Mouse (Mus musculus): ENCODE measurements at regions not wholly inside any gene's neighbourhood (a gene's known extent, or its start where the extent isn't known, plus 50 kb on each side); places are given as distances from the start of the nearest gene placed in this dataset.

- Histone ChIP-seq H3K4me1 (ENCODE audit: control insufficient read depth in 1 of 2, insufficient read depth in 2 of 2, low read length in 2 of 2) (no peaks in the 10 kb centered on the region), H3K9me3 (replicated peaks; ENCODE audit: insufficient read depth, low read length) (no peaks in the 10 kb centered on the region), H3K36me3 (ENCODE audit: control insufficient read depth in 1 of 2, insufficient read depth in 2 of 2, low read length in 2 of 2) (no peaks in the 10 kb centered on the region), H3K4me3 (ENCODE audit: control insufficient read depth in 1 of 2, insufficient read depth in 1 of 2, low read depth in 2 of 2, low read length in 2 of 2) (no peak overlapping the region), H3K79me2 (ENCODE audit: control insufficient read depth, insufficient read depth, low read length, poor library complexity) (no peaks in the 10 kb centered on the region), H3K27me3 (ENCODE audit: control insufficient read depth in 1 of 2, insufficient read depth in 2 of 2, low read length in 2 of 2) (peaks cover 2 to 9% of the 10 kb centered on the region in 2 experiments; a peak in 3 of 4 replicates), H3K9ac (ENCODE audit: control insufficient read depth, low read depth, low read length, poor library complexity, severe bottlenecking) (no peak overlapping the region), H3K27ac (ENCODE audit: control insufficient read depth, low read depth, low read length) (no peak overlapping the region)
- TF ChIP-seq POLR2A (IDR thresholded peaks at IDR 0.05; ENCODE audit: control insufficient read depth in 1 of 2, insufficient read depth in 1 of 2, low read depth in 1 of 2, low read length in 2 of 2, poor library complexity in 1 of 2): no peak
- no peak for TF ChIP-seq MXI1 (IDR thresholded peaks at IDR 0.05; ENCODE audit: low read depth, low read length)
- no peak for TF ChIP-seq SIN3A (IDR thresholded peaks at IDR 0.05; ENCODE audit: low read length)
- no peak for TF ChIP-seq TBP (IDR thresholded peaks at IDR 0.05; ENCODE audit: low read depth, low read length)
- TF ChIP-seq EP300 (IDR thresholded peaks at IDR 0.05; ENCODE audit: low read depth in 1 of 2, low read length in 2 of 2): no peak
- TF ChIP-seq ZNF384 (IDR thresholded peaks at IDR 0.05; ENCODE audit: low read depth, low read length): no peak
- no peak for TF ChIP-seq CTCF (IDR thresholded peaks at IDR 0.05 in 2 of 3, conservative IDR thresholded peaks at IDR 0.05 in 1 of 3; ENCODE audit: control insufficient read depth in 1 of 3, insufficient read depth in 1 of 3, low read depth in 2 of 3, low read length in 3 of 3, poor library complexity in 1 of 3, severe bottlenecking in 1 of 3)
- TF ChIP-seq ELF1 (IDR thresholded peaks at IDR 0.05; ENCODE audit: low read depth, low read length): no peak
- no peak for TF ChIP-seq MAX (IDR thresholded peaks at IDR 0.05; ENCODE audit: low read length)
- TF ChIP-seq ZKSCAN1 (IDR thresholded peaks at IDR 0.05; ENCODE audit: low read depth, low read length): no peak
- TF ChIP-seq ZC3H11A (IDR thresholded peaks at IDR 0.05; ENCODE audit: low read depth, low read length): no peak
- no peak for DNase-seq (ENCODE audit: low read depth, low spot score)
Measured at GRCm38 (mm10) chr1:161719876-161720275, 68.4 kb downstream of the Fasl start.

DNA sequence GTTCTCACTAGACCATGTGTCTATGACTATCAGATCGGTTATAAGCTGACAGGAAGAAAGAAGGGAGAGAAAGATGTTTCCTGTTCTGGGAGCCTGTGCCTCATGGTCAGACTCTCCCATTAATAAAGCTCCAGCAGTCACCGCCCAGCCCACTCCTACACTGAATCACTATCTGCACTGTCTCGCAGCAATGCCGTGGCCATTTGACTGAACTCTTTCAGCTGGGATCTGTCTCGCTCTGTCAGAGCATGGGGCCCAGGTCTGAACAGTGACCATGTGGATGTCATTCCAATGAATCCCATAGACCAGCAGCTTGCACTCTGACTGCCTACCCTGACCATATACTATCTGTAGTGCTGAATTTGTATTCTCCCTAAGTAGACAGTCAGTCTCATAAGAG is 70.0 kb downstream of the Fasl start:
- Histone ChIP-seq H3K27me3 (ENCODE audit: control insufficient read depth in 1 of 2, insufficient read depth in 2 of 2, low read length in 2 of 2) (peaks cover 4 to 10% of the 10 kb centered on the region in 2 experiments), H3K9ac (ENCODE audit: control insufficient read depth, low read depth, low read length, poor library complexity, severe bottlenecking) (no peak overlapping the region), H3K9me3 (replicated peaks; ENCODE audit: insufficient read depth, low read length) (no peaks in the 10 kb centered on the region), H3K36me3 (ENCODE audit: control insufficient read depth in 1 of 2, insufficient read depth in 2 of 2, low read length in 2 of 2) (no peaks in the 10 kb centered on the region), H3K27ac (ENCODE audit: control insufficient read depth, low read depth, low read length) (no peak overlapping the region), H3K4me1 (ENCODE audit: control insufficient read depth in 1 of 2, insufficient read depth in 2 of 2, low read length in 2 of 2) (no peaks in the 10 kb centered on the region), H3K79me2 (ENCODE audit: control insufficient read depth, insufficient read depth, low read length, poor library complexity) (no peaks in the 10 kb centered on the region), H3K4me3 (ENCODE audit: control insufficient read depth in 1 of 2, insufficient read depth in 1 of 2, low read depth in 2 of 2, low read length in 2 of 2) (no peak overlapping the region)
- no peak for DNase-seq (ENCODE audit: low read depth, low spot score)
- TF ChIP-seq MYB (IDR thresholded peaks at IDR 0.05; ENCODE audit: low read depth, low read length): no peak
- no peak for TF ChIP-seq POLR2A (IDR thresholded peaks at IDR 0.05; ENCODE audit: control insufficient read depth in 1 of 2, insufficient read depth in 1 of 2, low read depth in 1 of 2, low read length in 2 of 2, poor library complexity in 1 of 2)
- no peak for TF ChIP-seq GABPA (IDR thresholded peaks at IDR 0.05; ENCODE audit: low read depth, low read length)
- no peak for TF ChIP-seq E2F4 (IDR thresholded peaks at IDR 0.05; ENCODE audit: borderline replicate concordance, low read depth, low read length)
- TF ChIP-seq BHLHE40 (IDR thresholded peaks at IDR 0.05; ENCODE audit: borderline replicate concordance, low read depth, low read length): no peak
- TF ChIP-seq POLR2AphosphoS5 (IDR thresholded peaks at IDR 0.05; ENCODE audit: borderline replicate concordance, low read depth, low read length): no peak
- TF ChIP-seq TCF12 (IDR thresholded peaks at IDR 0.05; ENCODE audit: low read depth, low read length): no peak
- no peak for TF ChIP-seq MAX (IDR thresholded peaks at IDR 0.05; ENCODE audit: low read length)
- TF ChIP-seq NRF1 (IDR thresholded peaks at IDR 0.05; ENCODE audit: insufficient read depth, low read depth, low read length, poor library complexity, severe bottlenecking): no peak
- no peak for TF ChIP-seq POLR2AphosphoS2 (IDR thresholded peaks at IDR 0.05; ENCODE audit: low read length)
- TF ChIP-seq MXI1 (IDR thresholded peaks at IDR 0.05; ENCODE audit: low read depth, low read length): no peak
- no peak for TF ChIP-seq ELF1 (IDR thresholded peaks at IDR 0.05; ENCODE audit: low read depth, low read length)
- no peak for TF ChIP-seq ZC3H11A (IDR thresholded peaks at IDR 0.05; ENCODE audit: low read depth, low read length)
- TF ChIP-seq CHD1 (IDR thresholded peaks at IDR 0.05; ENCODE audit: low read depth, low read length): no peak
- no peak for TF ChIP-seq USF1 (IDR thresholded peaks at IDR 0.05; ENCODE audit: low read depth, low read length)
- no peak for TF ChIP-seq USF2 (IDR thresholded peaks at IDR 0.05; ENCODE audit: borderline replicate concordance in 1 of 2, insufficient read depth in 1 of 2, low read depth in 1 of 2, low read length in 2 of 2)
- TF ChIP-seq GATA1 (IDR thresholded peaks at IDR 0.05; ENCODE audit: low read depth, low read length): no peak

All from MEL (cell line).